Comparison of ENCODE assay signal across 24 mouse cellular contexts in the genomic region with DNA sequence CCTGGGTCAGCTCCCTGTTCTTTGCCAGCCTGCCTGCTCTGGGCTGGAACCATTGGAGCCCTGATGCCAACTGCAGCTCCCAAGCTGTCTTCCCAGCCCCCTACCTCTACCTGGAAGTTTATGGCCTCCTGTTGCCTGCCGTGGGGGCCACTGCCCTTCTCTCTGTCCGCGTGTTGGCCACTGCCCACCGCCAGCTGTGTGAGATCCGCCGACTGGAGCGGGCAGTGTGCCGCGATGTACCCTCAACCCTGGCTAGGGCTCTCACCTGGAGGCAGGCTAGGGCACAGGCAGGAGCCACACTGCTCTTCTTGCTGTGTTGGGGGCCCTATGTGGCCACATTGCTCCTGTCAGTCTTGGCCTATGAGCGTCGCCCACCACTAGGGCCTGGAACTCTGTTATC. TPM values are rescaled to one million over a fixed set of nuclear protein-coding genes. Genes with fewer than 3 reads are reported as not detected.
DNase-seq lines count a peak whose midpoint lies in the region; ATAC-seq and TF ChIP-seq lines count a peak whose summit lies in the region.
"Had no signal": no experiment of that assay in that cellular context is flagged by ENCODE, and none has a peak within 500 bp of the region (broad histone marks: within the 10 kb centered on the region; RNA-seq: fewer than 3 reads in every experiment).

No protein-coding gene starts in this region.

- no peak overlapping the region for H3ac ChIP-seq in myocyte (ENCODE audit: control insufficient read depth, insufficient read length)

- TF ChIP-seq POLR2A in myocyte (IDR thresholded peaks at IDR 0.05; ENCODE audit: insufficient read length, low read depth) = no peak

- H3K27me3 ChIP-seq in E14TG2a.4 (ENCODE audit: insufficient read depth, low read length) (no peaks in the 10 kb centered on the region), G1E (ENCODE audit: insufficient read depth, low read length) (peaks cover 48% of the 10 kb centered on the region), myocyte (ENCODE audit: control insufficient read depth, insufficient read depth, insufficient read length) (no peaks in the 10 kb centered on the region)
- H3K27me3 ChIP-seq: CH12.LX; embryonic facial prominence, embryonic 12.5 days; heart, embryonic 15.5 days; hindbrain, embryonic 13.5 days had no signal

- DNase-seq in heart, adult 11 months = peak; percentile 91
- DNase-seq in heart, adult 9 months (ENCODE audit: low spot score in 2 of 2) = no peak
- DNase-seq in G1E (ENCODE audit: low spot score) = no peak
- DNase-seq in ovary, postnatal 10 days (ENCODE audit: low spot score) = no peak
- DNase-seq: adrenal gland, adult 2 months; adrenal gland, postnatal 36 days; cerebellum, adult 2 months; cerebellum, postnatal 25 days; gastrocnemius, adult 2 months; gastrocnemius, postnatal 25 days; heart, adult 18-20 months; heart, postnatal 14 days had no signal

- peaks cover 74% of the 10 kb centered on the region for H3K4me1 ChIP-seq in E14TG2a.4 (replicated peaks; ENCODE audit: low read depth, low read length)
- H3K4me1 ChIP-seq in G1E (ENCODE audit: insufficient read depth, low read depth, low read length) = peaks cover 63% of the 10 kb centered on the region

- H3K79me2 ChIP-seq in myocyte (ENCODE audit: control insufficient read depth, insufficient read depth) = peaks cover 8% of the 10 kb centered on the region

- H3K9me3 ChIP-seq in E14TG2a.4 (ENCODE audit: low read length) = no peaks in the 10 kb centered on the region
- H3K9me3 ChIP-seq in G1E (replicated peaks) = no peaks in the 10 kb centered on the region
- H3K9me3 ChIP-seq: embryonic facial prominence, embryonic 12.5 days; heart, embryonic 15.5 days; hindbrain, embryonic 13.5 days had no signal

- peak overlapping the region; percentile 41 for H3K4me3 ChIP-seq in E14TG2a.4 (replicated peaks; ENCODE audit: low read length)
- H3K4me3 ChIP-seq in G1E (ENCODE audit: low read depth, low read length) = peak overlapping the region; percentile 16
- no peak overlapping the region for H3K4me3 ChIP-seq in myocyte
- H3K4me3 ChIP-seq: embryonic facial prominence, embryonic 12.5 days; gastrocnemius, adult 2 months; heart, embryonic 15.5 days; hindbrain, embryonic 13.5 days had no signal

- TF ChIP-seq CTCF in E14TG2a.4 (conservative IDR thresholded peaks at IDR 0.05; ENCODE audit: low read length) = no peak
- no peak for TF ChIP-seq CTCF in G1E (IDR thresholded peaks at IDR 0.05; ENCODE audit: low read depth, low read length)

- no peak overlapping the region for H3K4me2 ChIP-seq in myocyte (ENCODE audit: low read depth)
- H3K4me2 ChIP-seq: embryonic facial prominence, embryonic 12.5 days; heart, embryonic 11.5 days; heart, embryonic 15.5 days; hindbrain, embryonic 13.5 days had no signal

- H3K36me3 ChIP-seq in E14TG2a.4 (ENCODE audit: insufficient read depth, low read length) (peaks cover 53% of the 10 kb centered on the region), G1E (replicated peaks) (peaks cover 53% of the 10 kb centered on the region), myocyte (ENCODE audit: control insufficient read depth, insufficient read depth) (peaks cover 18% of the 10 kb centered on the region)

- ATAC-seq in G1E (ENCODE audit: extremely low read depth, insufficient number of reproducible peaks, low FRiP score, poor library complexity, severe bottlenecking) = no peak
- ATAC-seq: forebrain, embryonic 16.5 days; hindbrain, postnatal 0 days had no signal

TF ChIP-seq in myocyte, 11 proteins besides CTCF, POLR2A, EP300 and RAD21:
- TF ChIP-seq POLR2AphosphoS2 (IDR thresholded peaks at IDR 0.05; ENCODE audit: insufficient read length, low read depth) (peak; percentile 67), TCF12 (IDR thresholded peaks at IDR 0.05; ENCODE audit: insufficient read depth, poor library complexity, severe bottlenecking) (no peak)

RNA-seq across cellular contexts. Expression of gene Gpbar1, which starts 0.6 kb away (rescaled TPM):
- not detected in 2 replicates for total RNA-seq in G1E (2014; fragmentation: Nextera tagmentation)
- 0.11 TPM in 1 of 2 replicates, not detected in the other for total RNA-seq in G1E (2017)
- not detected in 2 replicates for polyA plus RNA-seq in G1E (2012)
- polyA plus RNA-seq in myocyte (2012; fragmentation: generic; extraction: Trizol) = 0.14 TPM
- total RNA-seq: adrenal gland, adult 2 months; adrenal gland, postnatal 36 days; CH12.LX; gastrocnemius, adult 2 months; gastrocnemius, postnatal 25 days; heart, adult 18-20 months; heart, postnatal 14 days; hindbrain, postnatal 0 days; MEL had no signal
- polyA plus RNA-seq: cerebellum, adult 2 months; cortical plate, adult 2 months; embryonic facial prominence, embryonic 12.5 days; forebrain, embryonic 11.5 days; hindbrain, postnatal 0 days had no signal

RNA-seq across cellular contexts. Expression of gene Aamp, which starts 5.5 kb away (rescaled TPM):
- total RNA-seq in G1E (2014; fragmentation: Nextera tagmentation) (54.8 and 63.5 TPM in 2 replicates), G1E (2017) (127 and 129 TPM in 2 replicates)
- polyA plus RNA-seq in G1E (2012) (250 and 265 TPM in 2 replicates), myocyte (2012; fragmentation: generic; extraction: Trizol) (199 TPM)

RNA-seq across cellular contexts. Expression of gene Pnkd, which starts 5.7 kb away (rescaled TPM):
- total RNA-seq in G1E (2014; fragmentation: Nextera tagmentation) (27.7 and 58.4 TPM in 2 replicates), G1E (2017) (30.5 and 37.9 TPM in 2 replicates)
- polyA plus RNA-seq in G1E (2012) (186 and 219 TPM in 2 replicates), myocyte (2012; fragmentation: generic; extraction: Trizol) (93.7 TPM)

RNA-seq across cellular contexts. Expression of gene Tmbim1, which starts 26.4 kb away (rescaled TPM):
- total RNA-seq in G1E (2014; fragmentation: Nextera tagmentation) = 18.7 and 19.8 TPM in 2 replicates
- total RNA-seq in G1E (2017) = 19.7 and 26.0 TPM in 2 replicates
- 110 and 115 TPM in 2 replicates for polyA plus RNA-seq in G1E (2012)
- polyA plus RNA-seq in myocyte (2012; fragmentation: generic; extraction: Trizol) = 178 TPM

RNA-seq across cellular contexts. Expression of gene Arpc2, which starts 43.1 kb away (rescaled TPM):
- total RNA-seq in G1E (2014; fragmentation: Nextera tagmentation) (876 and 934 TPM in 2 replicates), G1E (2017) (647 and 716 TPM in 2 replicates)
- polyA plus RNA-seq in G1E (2012) (746 and 964 TPM in 2 replicates), myocyte (2012; fragmentation: generic; extraction: Trizol) (214 TPM)
